Mouse (Mus musculus) forelimb bud, embryonic 11.5 days (tissue): ENCODE measurements around the gene Ccdc163.

ENCODE experiments used
- DNase-seq: peaks from one replicate; pipeline ENCODE4 v3.0.0-alpha.2; 2012; ENCODE audit warnings: low read depth, low spot score

Ccdc163 gene

DNA sequence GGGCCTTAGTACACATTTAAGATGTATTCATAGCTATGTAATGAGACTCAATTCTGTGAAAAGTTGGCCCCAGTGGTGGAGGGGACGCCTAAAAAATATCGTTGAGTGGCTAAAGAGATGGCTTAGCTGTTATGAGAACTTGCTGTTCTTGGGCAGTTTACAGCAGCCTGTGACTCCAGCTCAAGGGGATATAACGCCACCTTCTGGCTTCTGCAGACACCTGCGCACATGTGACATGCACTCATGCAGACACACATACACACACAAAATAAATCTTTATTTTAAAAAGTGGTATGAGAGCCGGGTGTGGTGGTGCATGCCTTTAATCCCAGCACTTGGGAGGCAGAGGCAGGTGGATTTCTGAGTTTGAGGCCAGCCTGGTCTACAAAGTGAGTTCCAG, 68.1 kb downstream of the Ccdc163 start:
- no peak for DNase-seq

DNA sequence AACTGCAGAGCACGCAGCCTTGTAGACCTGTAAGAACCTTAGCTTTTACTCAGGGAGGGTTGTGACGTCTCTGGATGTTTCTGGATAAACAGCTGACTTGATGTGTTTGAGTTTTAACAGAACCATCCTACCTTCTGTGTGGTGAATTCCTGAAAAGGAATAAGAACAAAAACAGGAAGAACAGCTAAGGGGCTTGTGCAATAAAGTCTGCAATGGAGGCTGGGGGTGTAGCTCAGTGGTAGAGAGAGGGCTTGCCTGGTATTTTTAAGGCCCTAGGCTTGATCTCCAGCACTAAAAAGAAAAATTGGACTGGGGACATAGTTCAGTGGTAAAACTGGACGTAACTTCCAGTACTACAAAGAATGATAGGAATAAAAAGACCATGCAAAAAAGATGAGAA, 68.8 kb downstream of the Ccdc163 start:
- no peak for DNase-seq

DNA sequence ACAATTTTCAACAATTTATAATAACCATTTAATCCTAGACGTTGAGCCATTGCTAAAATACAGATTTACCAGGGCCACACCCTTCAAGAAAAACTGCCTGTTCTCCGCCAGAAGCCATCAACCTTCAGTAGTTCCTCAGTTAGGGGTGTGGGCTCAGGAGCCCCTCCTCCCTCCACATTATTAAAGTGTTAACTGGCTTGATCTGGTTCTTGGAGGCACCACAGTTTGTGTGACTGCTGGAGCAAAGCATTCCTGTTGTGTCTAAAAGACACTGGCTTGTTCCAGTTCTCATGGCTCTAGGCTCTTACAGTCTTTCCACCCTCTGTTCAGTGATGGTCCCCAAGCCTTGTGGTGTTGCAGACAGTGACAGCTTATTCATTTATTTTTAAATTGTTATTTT, 72.2 kb downstream of the Ccdc163 start:
- DNase-seq: no peak

DNA sequence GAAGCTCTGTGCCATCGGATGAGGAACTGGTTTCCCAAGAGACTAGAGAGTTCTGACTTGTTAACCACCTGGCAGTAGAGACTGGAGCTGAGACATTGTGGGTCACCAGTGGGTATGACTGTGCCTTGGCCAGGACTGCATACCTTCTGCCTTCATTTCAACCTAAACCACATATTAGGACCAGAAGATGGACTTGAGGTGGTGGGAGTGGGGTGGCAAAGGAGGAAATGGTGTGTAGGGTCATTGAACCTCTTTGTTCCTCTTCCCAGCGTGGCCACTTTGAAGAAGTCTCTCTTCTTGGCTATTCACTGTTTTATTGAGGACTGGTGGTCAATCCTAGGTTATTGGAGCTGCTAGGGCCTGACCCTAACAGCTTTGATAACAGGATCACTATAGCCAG, 73.1 kb downstream of the Ccdc163 start:
- DNase-seq: no peak

DNA sequence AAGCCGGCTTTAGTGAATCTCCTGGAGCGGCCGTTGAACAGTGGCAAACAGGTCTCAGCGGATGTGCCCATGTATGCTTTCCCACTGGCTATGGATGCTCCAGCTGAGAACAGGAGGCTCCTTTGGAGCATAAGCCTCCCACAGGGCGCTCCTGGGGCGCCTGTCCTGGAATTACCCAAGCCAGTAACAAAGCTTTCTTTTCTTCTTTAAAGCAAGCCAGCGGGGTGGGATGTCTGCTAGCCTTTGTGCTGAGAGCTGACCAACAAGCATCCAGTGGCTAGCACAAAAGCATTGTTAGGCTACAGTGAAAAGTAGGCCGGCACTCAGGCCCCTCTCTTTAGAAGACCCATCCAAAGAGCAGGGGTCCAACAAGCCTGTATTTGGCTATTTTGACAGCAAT, 73.9 kb downstream of the Ccdc163 start:
- no peak for DNase-seq

DNA sequence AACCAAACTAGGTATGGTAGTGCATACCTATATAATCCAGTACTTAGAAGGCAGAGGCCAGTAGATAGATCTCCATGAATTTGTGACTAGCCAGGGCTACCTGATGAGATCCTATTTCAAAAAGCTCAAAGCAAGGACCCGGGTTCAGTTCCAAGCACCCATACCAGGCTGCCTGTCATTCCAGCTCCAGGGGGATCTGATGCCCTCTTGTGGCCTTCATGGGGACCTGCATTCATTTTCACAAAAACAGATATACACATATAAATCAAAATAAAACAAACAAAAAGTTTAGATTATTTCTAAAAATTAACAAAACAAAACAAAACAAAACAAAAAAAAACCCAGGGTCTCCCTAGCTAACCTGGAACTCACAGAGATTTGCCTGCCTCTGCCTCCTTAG, 78.3 kb downstream of the Ccdc163 start:
- DNase-seq: no peak

DNA sequence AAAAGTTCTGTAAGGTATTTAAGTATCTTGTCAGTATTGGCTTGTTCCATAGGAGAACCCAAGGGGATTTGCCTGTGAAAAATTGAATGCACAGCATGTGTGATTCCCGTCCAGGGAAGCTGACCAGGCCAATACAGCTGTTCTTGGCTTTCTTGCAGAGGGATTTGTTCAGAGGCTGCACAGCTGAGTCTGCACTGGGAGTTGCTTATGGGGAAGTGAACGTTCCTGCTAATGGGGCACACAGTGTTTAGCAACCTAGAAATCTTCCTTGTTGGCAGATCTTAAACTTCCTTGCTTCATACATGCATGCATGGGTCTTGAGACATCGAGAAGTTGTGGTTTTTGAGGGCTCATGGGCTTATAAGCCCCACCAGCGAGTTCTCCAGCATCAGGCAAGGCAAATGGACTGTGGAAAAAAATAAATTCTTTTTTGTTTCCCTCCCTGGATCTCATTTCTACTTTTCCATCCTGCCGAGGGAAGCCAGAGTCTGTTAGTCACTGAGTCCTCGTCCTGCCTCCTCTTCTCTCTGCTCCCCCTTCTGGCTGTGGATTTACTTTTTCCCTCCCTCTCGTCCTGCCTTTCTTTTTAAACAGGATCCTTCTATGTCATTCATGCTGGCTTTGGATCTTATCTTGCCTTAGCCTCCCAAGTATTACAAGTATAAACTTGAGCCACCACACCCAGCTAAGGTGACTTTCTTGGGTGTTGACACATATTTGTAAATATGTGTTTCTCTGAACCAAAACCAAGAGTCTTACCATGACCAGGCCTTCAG, 79.9 kb downstream of the Ccdc163 start:
- DNase-seq: no peak

DNA sequence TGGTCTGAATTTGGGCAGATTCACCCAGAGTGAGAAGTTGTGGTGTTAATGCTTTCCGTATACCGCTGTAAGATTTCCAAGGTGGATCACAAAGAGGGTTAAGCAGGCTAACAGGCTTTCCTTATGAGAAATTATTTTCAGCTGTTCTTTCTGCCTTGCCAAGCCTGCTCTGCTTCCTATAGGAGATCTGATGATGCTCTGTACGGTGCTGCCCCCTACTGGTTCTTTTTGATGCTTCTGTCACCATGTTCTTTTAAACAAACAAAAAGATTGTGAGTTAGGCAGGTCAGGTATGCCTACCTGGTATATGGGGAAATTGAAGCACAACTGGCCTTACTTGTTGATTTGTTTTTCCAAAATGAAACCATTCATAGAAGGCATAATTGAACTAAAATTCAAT, 80.6 kb downstream of the Ccdc163 start:
- DNase-seq: peak; percentile 88

DNA sequence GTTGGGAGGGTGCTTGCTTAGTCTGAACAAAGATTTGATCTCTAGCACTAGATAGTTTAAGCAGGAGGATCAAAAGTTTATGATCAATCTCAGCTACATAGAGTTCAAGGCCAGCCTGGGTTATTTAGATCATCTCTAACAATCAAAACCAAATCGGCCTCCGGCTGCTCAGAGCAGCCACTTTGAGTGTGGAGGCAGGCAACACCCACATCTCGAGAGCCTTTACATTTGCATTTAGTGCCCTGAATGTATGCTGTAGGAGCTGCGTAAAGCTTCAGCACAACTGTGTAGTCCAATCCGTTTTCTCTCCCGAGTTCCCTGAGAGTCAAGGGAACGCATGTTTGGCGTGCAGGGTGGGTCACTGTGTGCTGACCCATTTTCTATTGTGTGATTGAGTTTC, 84.1 kb downstream of the Ccdc163 start:
- DNase-seq: no peak

DNA sequence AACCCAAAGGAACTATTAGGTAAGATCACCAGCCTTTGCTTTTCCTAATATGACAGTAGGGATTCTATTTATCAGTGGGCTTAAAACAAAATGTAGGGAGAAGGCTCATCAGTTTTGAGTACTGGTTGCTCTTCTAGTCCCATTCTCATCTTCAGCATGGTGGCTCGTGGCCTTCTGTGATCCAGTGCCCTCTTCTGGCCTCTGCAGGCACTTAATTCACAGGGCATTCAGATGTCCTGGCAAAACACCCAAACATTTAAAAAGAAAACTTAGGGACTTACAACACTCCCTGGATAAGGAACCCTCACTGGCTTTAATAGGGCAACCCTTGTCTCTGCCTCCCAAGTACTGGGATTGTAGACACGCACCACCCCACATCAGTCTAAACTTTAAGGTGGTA, 86.0 kb downstream of the Ccdc163 start:
- DNase-seq: no peak

DNA sequence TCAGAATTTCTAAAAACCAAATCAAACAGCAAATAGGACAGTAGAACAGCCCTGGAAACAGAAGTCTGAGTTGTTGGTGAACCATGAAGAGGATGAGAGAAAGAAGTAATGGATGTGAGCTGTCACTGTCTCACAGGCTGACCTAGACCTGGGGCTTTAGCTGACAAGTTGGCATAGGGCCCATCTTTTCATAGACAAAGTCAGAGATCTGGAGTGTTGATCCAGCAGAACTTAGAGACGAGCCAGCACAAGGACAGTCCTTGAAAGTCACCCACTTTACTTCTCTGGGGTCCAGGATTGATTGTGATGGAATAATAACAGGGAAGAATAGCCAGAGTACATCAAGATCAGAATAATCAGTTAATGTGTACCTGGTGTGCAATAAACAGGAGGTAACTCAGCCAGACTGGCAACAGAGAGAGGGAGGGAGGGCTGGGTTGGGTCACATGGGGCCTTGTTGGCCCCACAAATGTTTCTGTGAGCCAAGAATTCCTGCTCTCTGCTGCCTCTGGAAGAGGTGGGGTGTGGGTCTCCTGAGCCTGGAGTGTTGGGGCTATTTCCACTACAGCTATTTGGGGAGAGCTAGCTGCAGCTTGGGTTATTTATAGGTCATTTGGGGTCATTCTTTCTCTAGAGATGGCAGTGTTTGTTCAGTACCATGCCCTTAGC, 88.3 kb downstream of the Ccdc163 start:
- DNase-seq: no peak

DNA sequence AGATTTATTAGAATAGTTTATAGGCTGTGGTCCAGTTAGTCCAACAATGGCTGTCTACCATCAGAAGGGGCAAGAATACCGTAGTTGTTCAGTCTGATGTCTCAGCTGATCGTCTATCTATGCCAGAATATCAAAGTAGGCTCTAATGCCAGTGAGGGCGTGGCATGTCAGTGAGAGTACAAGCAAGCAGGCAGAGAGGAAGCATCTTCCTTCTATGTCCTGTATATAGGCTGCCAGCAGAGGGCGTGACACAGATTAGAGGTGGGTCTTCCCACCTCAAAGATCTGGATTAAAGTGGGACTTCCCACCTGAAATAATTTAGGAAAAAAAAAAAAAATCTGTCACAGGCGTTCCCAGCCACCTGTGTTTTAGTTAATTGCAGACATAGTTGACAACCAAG, 91.6 kb downstream of the Ccdc163 start:
- no peak for DNase-seq
